8 mouse cellular contexts compared by ENCODE assay signal in genomic region chr7:89403053-89403972, GRCm38 (mm10). TPM values are rescaled to one million over a fixed set of nuclear protein-coding genes. Genes with fewer than 3 reads are reported as not detected.
DNase-seq lines count a peak whose midpoint lies in the region; ATAC-seq and TF ChIP-seq lines count a peak whose summit lies in the region.

No protein-coding gene starts in this region.

- peak; percentile 81 for ATAC-seq in embryonic facial prominence, embryonic 11.5 days (replicated peaks; ENCODE audit: insufficient number of reproducible peaks, low FRiP score, low TSS enrichment, low read depth)
- peak; percentile 83 for ATAC-seq in midbrain, postnatal 0 days (ENCODE audit: low FRiP score)

- WGBS in embryonic facial prominence, embryonic 11.5 days, result 4% methylated on average over 51 of the region's 52 CpGs
- WGBS in midbrain, postnatal 0 days, result 5% methylated on average over 52 of the region's 52 CpGs

- H3K4me1 ChIP-seq in embryonic facial prominence, embryonic 11.5 days (ENCODE audit: control insufficient read depth, insufficient read depth, low read length), result peaks cover 6% of the 10 kb centered on the region; the same call in 1 of the 2 replicates
- H3K4me1 ChIP-seq in midbrain, postnatal 0 days (ENCODE audit: insufficient read depth, low read length), result no peaks in the 10 kb centered on the region

- H3K4me2 ChIP-seq in embryonic facial prominence, embryonic 11.5 days (ENCODE audit: low read depth, low read length), result peak overlapping the region; percentile 94
- H3K4me2 ChIP-seq in midbrain, postnatal 0 days (ENCODE audit: low read depth, low read length, poor library complexity, severe bottlenecking), result peak overlapping the region; percentile 99

- no peaks in the 10 kb centered on the region for H3K9me3 ChIP-seq in embryonic facial prominence, embryonic 11.5 days (replicated peaks; ENCODE audit: control insufficient read depth, low read length)
- H3K9me3 ChIP-seq in midbrain, postnatal 0 days (ENCODE audit: low read length), result no peaks in the 10 kb centered on the region

- peak overlapping the region; percentile 75 for H3K4me3 ChIP-seq in embryonic facial prominence, embryonic 11.5 days (ENCODE audit: low read depth, low read length)
- H3K4me3 ChIP-seq in midbrain, postnatal 0 days (ENCODE audit: low read depth, low read length), result peak overlapping the region; percentile 74

- peak overlapping the region; percentile 72 for H3K27ac ChIP-seq in embryonic facial prominence, embryonic 11.5 days (replicated peaks; ENCODE audit: low read depth, low read length)
- H3K27ac ChIP-seq in midbrain, postnatal 0 days (ENCODE audit: low read depth, low read length), result peak overlapping the region; percentile 69

- DNase-seq in A20 (ENCODE audit: low read depth, low spot score) (peak; percentile 78), liver (peak; percentile 76)
- DNase-seq in adrenal gland, postnatal 10 days, result peak; percentile 88
- peak; percentile 82 for DNase-seq in embryonic facial prominence, embryonic 11.5 days (ENCODE audit: low spot score)
- DNase-seq in heart, adult 9 months (ENCODE audit: low spot score in 2 of 2), result peak; percentile 92 to 96
- peak; percentile 87 to 89 for DNase-seq in kidney, adult 8-10 months
- peak; percentile 68 for DNase-seq in midbrain, postnatal 0 days (ENCODE audit: low spot score)
- peak; percentile 4 to 36 for DNase-seq in spleen, postnatal 10 days (ENCODE audit: low spot score in 2 of 2)

- H3K9ac ChIP-seq in embryonic facial prominence, embryonic 11.5 days (replicated peaks; ENCODE audit: low read length), result peak overlapping the region; percentile 64
- peak overlapping the region; percentile 77 for H3K9ac ChIP-seq in midbrain, postnatal 0 days (replicated peaks; ENCODE audit: low read length, poor library complexity, severe bottlenecking)

- no peaks in the 10 kb centered on the region for H3K27me3 ChIP-seq in embryonic facial prominence, embryonic 11.5 days (ENCODE audit: control insufficient read depth, insufficient read depth, low read length)
- H3K27me3 ChIP-seq in midbrain, postnatal 0 days (ENCODE audit: insufficient read depth, low read length), result no peaks in the 10 kb centered on the region

- H3K36me3 ChIP-seq in embryonic facial prominence, embryonic 11.5 days (replicated peaks; ENCODE audit: control insufficient read depth, insufficient read depth, low read depth, low read length), result peaks cover 2% of the 10 kb centered on the region
- H3K36me3 ChIP-seq in midbrain, postnatal 0 days (ENCODE audit: insufficient read depth, low read length), result no peaks in the 10 kb centered on the region

- TF ChIP-seq CTCF in midbrain, postnatal 0 days (IDR thresholded peaks at IDR 0.05), result no peak

RNA-seq across cellular contexts. Expression of gene Tmem135, which starts 0.7 kb away (rescaled TPM):
- total RNA-seq in adrenal gland, postnatal 10 days (2021), result 10 to 100 TPM; 90.8 to 97.3 TPM
- 17.9 and 18.5 TPM in 2 replicates for polyA plus RNA-seq in embryonic facial prominence, embryonic 11.5 days (2014; fragmentation: Nextera tagmentation; extraction: Ambion mirVana)
- 34.9 and 35.7 TPM in 2 replicates for total RNA-seq in midbrain, postnatal 0 days (2014; rRNA removed)
- 28.7 and 33.5 TPM in 2 replicates for polyA plus RNA-seq in midbrain, postnatal 0 days (2015; fragmentation: Nextera tagmentation; extraction: Ambion mirVana)

RNA-seq across cellular contexts. Expression of gene Fzd4, which starts 0.8 kb away (rescaled TPM):
- total RNA-seq in adrenal gland, postnatal 10 days (2021), result 10 to 100 TPM; 73.5 to 79.2 TPM
- 12.4 and 15.6 TPM in 2 replicates for polyA plus RNA-seq in embryonic facial prominence, embryonic 11.5 days (2014; fragmentation: Nextera tagmentation; extraction: Ambion mirVana)
- 3.9 and 4.4 TPM in 2 replicates for total RNA-seq in midbrain, postnatal 0 days (2014; rRNA removed)
- 1.2 and 1.5 TPM in 2 replicates for polyA plus RNA-seq in midbrain, postnatal 0 days (2015; fragmentation: Nextera tagmentation; extraction: Ambion mirVana)

Comparison
In these comparisons a context has a peak if more than half of its experiments do, and no peak if none do; other contexts are left out.
1. Peak in every context shown above with its lines: DNase-seq, ATAC-seq, H3K4me3 ChIP-seq and H3K27ac ChIP-seq.
2. DNase-seq: peak in every context shown above with its lines; median percentile 94 in heart, adult 9 months; 88 in adrenal gland, postnatal 10 days; 88 in kidney, adult 8-10 months; 82 in embryonic facial prominence, embryonic 11.5 days; 78 in A20; 76 in liver; 68 in midbrain, postnatal 0 days; 20 in spleen, postnatal 10 days.
3. RNA of gene Fzd4, which starts 0.8 kb away (total RNA-seq): 73.5 to 79.2 TPM in adrenal gland, postnatal 10 days; 3.9 to 4.4 TPM in midbrain, postnatal 0 days; every median in the first group is over 10 times any median in the second.